Mouse (Mus musculus): ENCODE results near the gene Szt2. TPM values are rescaled to one million over a fixed set of nuclear protein-coding genes. Genes with fewer than 3 reads are reported as not detected.

The Szt2 gene
- total and polyA plus RNA-seq, 2 experiments from 2014 or later = 4.6 to 18.8 TPM

DNA sequence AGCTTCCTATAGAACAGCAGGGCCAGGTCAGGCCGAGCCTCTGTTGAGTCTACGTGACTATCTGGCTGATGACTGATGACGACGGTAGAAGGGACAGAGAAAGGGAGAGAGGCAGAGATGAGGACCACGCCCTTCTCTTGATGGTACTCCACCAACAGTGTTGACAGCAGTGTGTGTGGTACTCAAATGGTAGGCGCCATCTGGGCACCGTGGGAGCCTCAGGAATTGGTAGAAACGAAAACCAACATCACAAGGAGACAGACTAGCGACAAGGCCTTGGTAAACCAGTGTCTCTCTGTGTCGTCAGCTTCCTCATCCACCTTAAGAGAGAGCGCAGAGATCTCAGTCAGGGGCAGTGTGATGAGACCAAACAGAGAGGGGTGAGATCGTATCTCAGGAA is 41.5 kb downstream of the Szt2 start:
- 93% methylated on average over 12 of the region's 12 CpGs for WGBS

DNA sequence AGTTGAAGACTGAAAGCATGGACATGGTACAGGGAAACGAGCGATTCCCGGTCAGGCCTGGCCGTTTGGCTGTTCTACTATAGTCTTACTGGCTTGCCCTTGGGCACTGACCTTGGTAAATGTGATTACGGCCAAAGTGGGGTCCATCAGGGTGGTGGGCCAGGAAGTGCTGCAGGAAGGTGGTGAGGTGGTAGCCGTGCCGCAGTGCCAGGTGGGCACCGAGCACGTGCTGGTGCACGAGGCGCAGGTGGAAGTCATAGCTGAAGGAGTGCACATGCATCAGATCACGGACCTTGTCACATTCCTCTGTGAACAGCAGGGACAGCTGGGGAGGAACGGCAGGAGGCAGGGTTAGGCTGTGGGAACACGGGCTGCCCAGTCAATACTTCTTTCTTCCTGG is 43.1 kb downstream of the Szt2 start:
- 91% methylated on average over 14 of the region's 14 CpGs for WGBS
- no peak overlapping the region for H3K4me3 ChIP-seq (ENCODE audit: low read depth, low read length)
- H3K9me3 ChIP-seq (ENCODE audit: low read length) = no peaks in the 10 kb centered on the region
- DNase-seq (ENCODE audit: low spot score) = no peak
- ATAC-seq (ENCODE audit: low FRiP score) = no peak
- TF ChIP-seq CTCF (IDR thresholded peaks at IDR 0.05) = no peak
- no peaks in the 10 kb centered on the region for H3K4me1 ChIP-seq (ENCODE audit: insufficient read depth, low read length)
- H3K4me2 ChIP-seq (ENCODE audit: low read depth, low read length, poor library complexity, severe bottlenecking) = no peak overlapping the region
- H3K27me3 ChIP-seq (ENCODE audit: insufficient read depth, low read length) = no peaks in the 10 kb centered on the region
- H3K36me3 ChIP-seq (ENCODE audit: insufficient read depth, low read length) = peaks cover 76% of the 10 kb centered on the region
- H3K27ac ChIP-seq (ENCODE audit: low read depth, low read length) = no peak overlapping the region
- H3K9ac ChIP-seq (replicated peaks; ENCODE audit: low read length, poor library complexity, severe bottlenecking) = no peak overlapping the region

More for the DNA sequence above, 41.5 kb downstream of the Szt2 start:
- Histone ChIP-seq H3K36me3 (ENCODE audit: insufficient read depth, low read length) (peaks cover 79% of the 10 kb centered on the region), H3K9me3 (ENCODE audit: low read length) (no peaks in the 10 kb centered on the region), H3K27ac (ENCODE audit: low read depth, low read length) (no peak overlapping the region), H3K27me3 (ENCODE audit: insufficient read depth, low read length) (no peaks in the 10 kb centered on the region), H3K4me1 (ENCODE audit: insufficient read depth, low read length) (no peaks in the 10 kb centered on the region), H3K4me3 (ENCODE audit: low read depth, low read length) (no peak overlapping the region), H3K9ac (replicated peaks; ENCODE audit: low read length, poor library complexity, severe bottlenecking) (no peak overlapping the region), H3K4me2 (ENCODE audit: low read depth, low read length, poor library complexity, severe bottlenecking) (no peak overlapping the region)
- TF ChIP-seq CTCF (IDR thresholded peaks at IDR 0.05) = no peak
- DNase-seq (ENCODE audit: low spot score) (no peak), ATAC-seq (ENCODE audit: low FRiP score) (no peak)

DNA sequence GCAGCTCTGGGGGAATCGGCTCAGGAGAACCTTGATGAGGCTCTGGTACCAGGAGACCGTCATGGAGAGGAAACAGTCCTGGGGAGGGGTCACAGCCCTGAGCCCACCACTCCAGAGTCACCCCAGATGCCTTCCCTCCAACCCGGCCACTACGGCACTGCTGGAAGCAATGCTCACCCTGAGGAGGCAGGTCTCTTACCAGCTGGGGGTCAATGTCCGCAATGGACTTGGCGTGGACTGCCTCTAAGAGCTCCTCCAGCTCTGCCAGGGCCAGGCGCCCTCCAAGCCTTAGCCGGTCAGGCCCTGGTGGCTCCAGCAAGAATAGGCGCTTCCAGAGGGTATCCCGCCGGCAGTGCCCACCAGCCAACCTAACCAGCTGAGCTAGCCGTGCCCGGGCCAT is 44.4 kb downstream of the Szt2 start:
- WGBS = 94% methylated on average over 13 of the region's 13 CpGs

DNA sequence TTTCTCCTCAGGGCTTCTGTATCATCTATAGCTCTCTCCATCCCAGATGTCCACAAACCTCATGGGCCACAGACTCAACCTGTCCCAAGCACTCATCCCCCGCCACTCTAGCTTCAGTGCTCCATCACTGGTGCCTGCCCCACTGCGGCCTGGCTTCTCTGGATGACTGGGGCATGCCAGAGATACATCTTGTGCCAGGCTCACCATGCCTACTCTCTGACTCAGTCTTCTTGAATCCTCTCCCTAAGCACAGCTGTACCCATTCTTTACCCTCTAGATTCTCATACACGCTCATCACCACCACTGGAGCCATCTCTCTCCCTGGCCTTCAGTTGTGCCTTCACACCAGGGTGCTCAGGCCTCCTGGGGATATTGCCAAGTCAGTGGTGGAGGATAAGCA is 45.1 kb downstream of the Szt2 start:
- Histone ChIP-seq H3K27me3 (ENCODE audit: insufficient read depth, low read length) (no peaks in the 10 kb centered on the region), H3K4me3 (ENCODE audit: low read depth, low read length) (no peak overlapping the region), H3K9me3 (ENCODE audit: low read length) (no peaks in the 10 kb centered on the region), H3K4me2 (ENCODE audit: low read depth, low read length, poor library complexity, severe bottlenecking) (no peak overlapping the region), H3K27ac (ENCODE audit: low read depth, low read length) (no peak overlapping the region), H3K9ac (replicated peaks; ENCODE audit: low read length, poor library complexity, severe bottlenecking) (no peak overlapping the region), H3K36me3 (ENCODE audit: insufficient read depth, low read length) (peaks cover 62% of the 10 kb centered on the region), H3K4me1 (ENCODE audit: insufficient read depth, low read length) (0 out of 2 replicates have a peak, but pooled peaks cover 3% of the 10 kb centered on the region)
- no peak for DNase-seq (ENCODE audit: low spot score)
- WGBS = 93% methylated on average over 3 of the region's 3 CpGs
- no peak for ATAC-seq (ENCODE audit: low FRiP score)
- TF ChIP-seq CTCF (IDR thresholded peaks at IDR 0.05) = no peak

More for the DNA sequence above, 44.4 kb downstream of the Szt2 start:
- TF ChIP-seq CTCF (IDR thresholded peaks at IDR 0.05) = no peak
- ATAC-seq (ENCODE audit: low FRiP score) (no peak), DNase-seq (ENCODE audit: low spot score) (no peak)
- no peaks in the 10 kb centered on the region for H3K27me3 ChIP-seq (ENCODE audit: insufficient read depth, low read length)
- no peaks in the 10 kb centered on the region for H3K4me1 ChIP-seq (ENCODE audit: insufficient read depth, low read length)
- no peak overlapping the region for H3K4me2 ChIP-seq (ENCODE audit: low read depth, low read length, poor library complexity, severe bottlenecking)
- no peak overlapping the region for H3K4me3 ChIP-seq (ENCODE audit: low read depth, low read length)
- no peaks in the 10 kb centered on the region for H3K9me3 ChIP-seq (ENCODE audit: low read length)
- no peak overlapping the region for H3K27ac ChIP-seq (ENCODE audit: low read depth, low read length)
- H3K36me3 ChIP-seq (ENCODE audit: insufficient read depth, low read length) = peaks cover 68% of the 10 kb centered on the region
- H3K9ac ChIP-seq (replicated peaks; ENCODE audit: low read length, poor library complexity, severe bottlenecking) = no peak overlapping the region

DNA sequence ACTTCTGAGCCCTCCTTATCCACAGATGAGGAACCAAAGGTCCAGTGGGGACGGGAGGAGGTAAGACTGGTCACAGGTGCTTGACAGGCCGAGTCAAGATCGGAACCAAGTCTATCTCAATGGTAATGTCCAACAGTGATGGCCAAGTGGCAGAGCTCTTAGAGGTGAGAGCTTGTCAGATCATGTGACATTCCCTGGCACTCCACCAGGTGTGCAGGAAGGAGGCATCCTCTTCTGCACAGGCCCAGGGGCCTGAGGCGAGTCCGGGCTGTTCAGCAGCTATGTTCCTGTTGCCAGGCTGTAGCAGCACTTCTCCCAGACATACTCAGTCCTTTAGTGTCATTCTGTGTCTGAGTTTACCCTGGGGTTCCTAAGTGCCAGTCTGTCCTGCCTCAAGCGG is 46.2 kb downstream of the Szt2 start:
- no peak overlapping the region for H3K4me3 ChIP-seq (ENCODE audit: low read depth, low read length)
- no peak overlapping the region for H3K9ac ChIP-seq (replicated peaks; ENCODE audit: low read length, poor library complexity, severe bottlenecking)
- ATAC-seq (ENCODE audit: low FRiP score) (no peak), DNase-seq (ENCODE audit: low spot score) (no peak)
- H3K27ac ChIP-seq (ENCODE audit: low read depth, low read length) = no peak overlapping the region
- no peak for TF ChIP-seq CTCF (IDR thresholded peaks at IDR 0.05)
- H3K36me3 ChIP-seq (ENCODE audit: insufficient read depth, low read length) = peaks cover 51% of the 10 kb centered on the region
- H3K4me1 ChIP-seq (ENCODE audit: insufficient read depth, low read length) = 0 out of 2 replicates have a peak, but pooled peaks cover 3% of the 10 kb centered on the region
- H3K4me2 ChIP-seq (ENCODE audit: low read depth, low read length, poor library complexity, severe bottlenecking) = no peak overlapping the region
- 97% methylated on average over 6 of the region's 6 CpGs for WGBS
- no peaks in the 10 kb centered on the region for H3K27me3 ChIP-seq (ENCODE audit: insufficient read depth, low read length)
- no peaks in the 10 kb centered on the region for H3K9me3 ChIP-seq (ENCODE audit: low read length)

DNA sequence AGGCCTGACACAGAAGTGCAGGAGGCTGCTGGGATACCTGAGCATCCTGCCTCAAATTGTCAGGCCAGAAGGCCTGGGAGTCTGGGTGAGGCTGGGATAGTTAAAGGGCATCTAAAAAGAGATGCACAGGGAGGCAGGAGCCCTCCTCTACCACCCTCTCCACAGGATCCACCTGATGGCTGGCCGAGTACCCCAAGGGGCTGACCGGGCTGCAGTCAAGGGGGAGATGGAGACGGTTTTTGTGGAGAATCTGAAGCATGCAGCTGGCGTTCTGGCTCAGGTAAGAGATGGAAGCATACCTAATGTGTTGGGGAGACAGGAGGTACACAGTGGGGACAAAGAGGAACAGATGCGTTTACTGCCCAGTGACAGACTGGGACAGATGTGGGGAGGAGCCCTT is 47.6 kb downstream of the Szt2 start:
- ATAC-seq (ENCODE audit: low FRiP score) (no peak), DNase-seq (ENCODE audit: low spot score) (no peak)
- Histone ChIP-seq H3K27me3 (ENCODE audit: insufficient read depth, low read length) (no peaks in the 10 kb centered on the region), H3K9ac (replicated peaks; ENCODE audit: low read length, poor library complexity, severe bottlenecking) (no peak overlapping the region), H3K27ac (ENCODE audit: low read depth, low read length) (no peak overlapping the region), H3K36me3 (ENCODE audit: insufficient read depth, low read length) (peaks cover 45% of the 10 kb centered on the region), H3K4me1 (ENCODE audit: insufficient read depth, low read length) (0 out of 2 replicates have a peak, but pooled peaks cover 3% of the 10 kb centered on the region), H3K4me3 (ENCODE audit: low read depth, low read length) (no peak overlapping the region), H3K9me3 (ENCODE audit: low read length) (no peaks in the 10 kb centered on the region), H3K4me2 (ENCODE audit: low read depth, low read length, poor library complexity, severe bottlenecking) (no peak overlapping the region)
- WGBS = 83% methylated on average over 5 of the region's 5 CpGs
- TF ChIP-seq CTCF (IDR thresholded peaks at IDR 0.05) = no peak
